Mouse (Mus musculus) stomach, postnatal 0 days (tissue): ENCODE results near the gene Zfp366. TPM values are rescaled to one million over a fixed set of nuclear protein-coding genes. Genes with fewer than 3 reads are reported as not detected.

Source experiments
- ATAC-seq: fragments of 200-750 bp; cut with Nextera tagmentation; 2 replicates; pipeline ENCODE4 v1.8.0; 2017; ENCODE audit not compliant: low FRiP score, low TSS enrichment
- DNase-seq: peaks from one replicate; pipeline ENCODE4 v3.0.0-alpha.2; 2016; ENCODE audit warnings: low spot score
- H3K27ac ChIP-seq: fragments of 300-500 bp; sonication (generic); replicated peaks from 2 replicates; pipeline ENCODE4 v1.5.1; 2014; ENCODE audit warnings: mild to moderate bottlenecking, control low read depth
- H3K27me3 ChIP-seq: fragments of 300-500 bp; sonication (generic); 2 replicates; pipeline ENCODE4 v1.6.1; 2014; ENCODE audit warnings: low read length; ENCODE audit not compliant: control insufficient read depth, insufficient read depth
- H3K36me3 ChIP-seq: fragments of 300-500 bp; sonication (generic); 2 replicates; pipeline ENCODE4 v1.6.1; 2014; ENCODE audit warnings: low read length, mixed read lengths; ENCODE audit not compliant: control insufficient read depth, insufficient read depth
- H3K4me1 ChIP-seq: fragments of 300-500 bp; sonication (generic); replicated peaks from 2 replicates; pipeline ENCODE4 v1.6.1; 2014; ENCODE audit warnings: antibody characterized with exemption; ENCODE audit not compliant: control insufficient read depth, insufficient read depth
- H3K4me2 ChIP-seq: fragments of 300-500 bp; sonication (generic); replicated peaks from 2 replicates; pipeline ENCODE4 v1.6.1; 2014; ENCODE audit warnings: low read depth, mild to moderate bottlenecking, control low read depth, moderate library complexity
- H3K4me3 ChIP-seq: fragments of 300-500 bp; sonication (generic); 2 replicates; pipeline ENCODE4 v1.5.1; 2014; ENCODE audit warnings: low read depth, low read length, control low read depth
- H3K9ac ChIP-seq: fragments of 300-500 bp; sonication (generic); 2 replicates; pipeline ENCODE4 v1.6.1; 2014; ENCODE audit warnings: mild to moderate bottlenecking, low read length, control low read depth, mixed read lengths
- H3K9me3 ChIP-seq: fragments of 300-500 bp; sonication (generic); 2 replicates; pipeline ENCODE4 v1.6.1; 2016; ENCODE audit warnings: low read length; ENCODE audit not compliant: control insufficient read depth
- CTCF ChIP-seq: IDR thresholded peaks from 2 replicates; pipeline ENCODE4 v1.5.1; 2016; ENCODE audit warnings: antibody characterized with exemption, low read depth, mild to moderate bottlenecking, moderate library complexity
- EP300 ChIP-seq: optimal IDR thresholded peaks from 2 replicates; pipeline ENCODE3; 2016; ENCODE audit warnings: antibody characterized with exemption
- WGBS: fragments of 180-500 bp; shearing (Covaris S2); extraction: QIAGEN DNeasy Blood & Tissue Kit; methylation state at CpG from one replicate; pipeline ENCODE4 v1.1.7; 2014; 5-methylcytosine and 5-hydroxymethylcytosine counted together
- polyA plus RNA-seq: library from polyadenylated mRNA; unstranded; fragments of >200 nt; fragmentation: Nextera tagmentation; extraction: Ambion mirVana; gene quantifications from 2 replicates; pipeline ENCODE4 v1.2.1, GENCODE M21; 2015

The Zfp366 gene
- 0.25 and 0.33 TPM in 2 replicates for polyA plus RNA-seq

DNA sequence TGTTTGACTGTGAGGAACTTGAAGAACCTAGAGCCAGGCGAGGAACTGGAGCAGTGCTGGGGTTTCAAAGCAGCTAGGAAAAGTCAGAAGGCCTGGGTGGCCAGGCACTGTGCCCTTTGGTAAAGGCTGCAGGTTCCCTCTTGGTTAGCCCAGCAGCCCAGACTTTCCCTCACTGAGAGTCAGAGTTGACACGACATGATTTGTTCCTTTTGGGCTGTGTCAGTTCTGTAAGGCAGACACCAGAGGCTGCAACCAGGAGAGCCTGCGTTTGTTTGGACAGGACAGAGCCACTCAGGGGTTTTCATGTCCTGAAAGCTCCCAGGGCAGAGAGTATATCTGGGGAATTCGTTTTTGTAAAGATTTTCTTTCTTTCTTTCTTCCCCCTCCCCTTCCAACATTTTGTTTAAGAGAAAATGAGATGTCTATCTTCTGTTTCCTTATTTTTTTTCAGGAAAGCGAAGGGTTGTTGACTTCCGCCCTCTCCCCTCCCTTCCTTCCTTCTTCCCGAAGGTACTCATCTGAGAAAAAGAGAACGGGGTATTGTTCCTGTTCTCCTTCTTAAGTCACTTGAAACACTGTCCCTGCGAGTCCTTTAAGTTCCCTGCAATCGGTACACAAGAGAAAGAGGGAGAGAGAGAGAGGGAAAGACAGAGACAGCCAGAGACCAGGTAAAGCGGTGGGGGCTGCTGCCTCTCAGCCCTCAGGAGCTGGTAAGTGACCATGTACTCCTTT lies at the start of gene Zfp366:
Zfp366 (plus strand) TSS at position 669 of the 732 bp plus-strand sequence.
- Histone ChIP-seq H3K36me3 (no peaks in the 10 kb centered on the region), H3K4me3 (no peak within 1 kb of the TSS), H3K4me1 (no peaks in the 10 kb centered on the region; the same call in 1 of the 2 replicates), H3K27ac (0 out of 2 replicates have a peak within 1 kb of the TSS, but pooled peaks have one; percentile 14), H3K27me3 (no peaks in the 10 kb centered on the region), H3K9me3 (no peaks in the 10 kb centered on the region), H3K9ac (no peak within 1 kb of the TSS), H3K4me2 (no peak within 1 kb of the TSS)
- ATAC-seq (no peak), DNase-seq (no peak)
- WGBS = 43% methylated on average over 11 of the region's 11 CpGs
- TF ChIP-seq CTCF (no peak), EP300 (no peak)

DNA sequence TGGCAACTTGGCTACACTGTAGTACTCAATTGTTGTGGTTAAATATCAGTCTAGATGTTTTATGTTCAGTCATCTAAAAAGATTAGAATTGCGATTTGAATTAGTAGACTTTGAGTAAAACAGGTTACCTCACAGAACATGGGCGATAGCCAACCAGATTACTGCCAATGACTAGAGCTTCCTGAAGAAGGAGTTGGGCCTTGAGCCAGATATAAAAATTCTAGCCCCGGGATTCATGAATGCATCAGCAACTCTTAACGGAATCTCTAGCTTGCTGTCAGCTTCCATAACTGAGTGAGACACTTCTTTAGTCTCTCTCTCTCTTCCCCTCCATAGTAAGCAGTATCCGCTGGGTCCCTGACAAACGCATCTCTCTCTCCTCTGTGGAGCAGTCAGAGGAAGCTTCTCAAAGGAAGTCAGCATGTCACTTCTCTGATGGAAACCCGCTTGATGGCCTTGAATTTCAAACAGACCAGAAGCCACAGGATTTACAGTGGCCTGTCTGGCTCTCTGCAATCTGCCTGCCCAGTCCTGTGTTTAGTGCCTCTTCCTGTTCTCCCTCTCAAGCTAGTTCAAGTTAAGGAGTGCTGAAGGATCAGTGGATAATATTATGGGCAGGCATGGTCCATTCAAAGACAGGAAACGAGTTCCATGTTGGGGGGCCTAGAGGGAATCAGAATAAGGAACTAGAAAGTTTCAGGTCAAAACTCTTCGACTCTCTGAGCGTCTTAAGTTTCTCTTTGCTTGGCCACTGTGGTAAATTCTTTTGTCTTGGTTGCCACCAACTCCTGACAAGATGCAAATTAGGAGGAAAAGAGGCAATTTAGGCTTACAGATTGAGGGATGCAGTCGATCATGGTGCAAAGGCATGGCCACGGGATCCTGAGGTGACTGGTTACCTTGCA lies 46.0 kb upstream of the Zfp366 start:
- no peak for DNase-seq
- no peaks in the 10 kb centered on the region for H3K9me3 ChIP-seq
- no peak for ATAC-seq
- WGBS = 77% methylated on average over 12 of the region's 12 CpGs
- no peak overlapping the region for H3K9ac ChIP-seq
- H3K4me2 ChIP-seq = no peak overlapping the region
- no peak overlapping the region for H3K4me3 ChIP-seq
- no peaks in the 10 kb centered on the region for H3K36me3 ChIP-seq
- TF ChIP-seq EP300 (no peak), CTCF (no peak)
- H3K27ac ChIP-seq = no peak overlapping the region
- no peaks in the 10 kb centered on the region for H3K4me1 ChIP-seq
- H3K27me3 ChIP-seq = no peaks in the 10 kb centered on the region

DNA sequence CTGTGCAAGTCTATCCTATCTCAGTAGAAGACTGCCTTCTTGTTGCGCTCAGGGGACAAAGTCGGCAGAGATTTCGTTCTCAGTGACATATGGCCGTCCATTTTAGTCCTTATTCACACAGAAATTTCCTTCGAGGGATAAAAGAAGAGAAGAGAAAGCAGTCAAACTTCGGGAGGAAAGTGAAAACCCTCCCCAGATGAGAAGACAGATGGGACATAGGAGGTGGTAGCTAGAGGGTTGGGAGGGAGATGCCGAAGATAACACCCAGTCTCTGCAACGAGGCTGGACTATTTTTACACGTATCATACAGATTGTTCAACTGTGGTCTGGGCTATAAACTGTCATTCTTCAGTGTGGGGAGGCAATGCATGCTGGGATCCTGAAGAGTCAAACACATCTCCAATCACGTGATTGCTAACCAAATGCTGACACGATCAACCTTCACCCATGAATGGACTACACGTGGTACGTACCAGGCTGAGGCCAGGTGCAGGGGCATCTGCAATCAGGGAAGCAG lies 38.2 kb upstream of the Zfp366 start:
- no peak for ATAC-seq
- no peaks in the 10 kb centered on the region for H3K27me3 ChIP-seq
- H3K4me3 ChIP-seq = no peak overlapping the region
- TF ChIP-seq CTCF = no peak
- no peak for TF ChIP-seq EP300
- H3K9ac ChIP-seq = no peak overlapping the region
- no peak for DNase-seq
- H3K36me3 ChIP-seq = no peaks in the 10 kb centered on the region
- H3K27ac ChIP-seq = no peak overlapping the region
- no peak overlapping the region for H3K4me2 ChIP-seq
- H3K9me3 ChIP-seq = no peaks in the 10 kb centered on the region
- WGBS = 68% methylated on average over 13 of the region's 13 CpGs
- H3K4me1 ChIP-seq = no peaks in the 10 kb centered on the region

DNA sequence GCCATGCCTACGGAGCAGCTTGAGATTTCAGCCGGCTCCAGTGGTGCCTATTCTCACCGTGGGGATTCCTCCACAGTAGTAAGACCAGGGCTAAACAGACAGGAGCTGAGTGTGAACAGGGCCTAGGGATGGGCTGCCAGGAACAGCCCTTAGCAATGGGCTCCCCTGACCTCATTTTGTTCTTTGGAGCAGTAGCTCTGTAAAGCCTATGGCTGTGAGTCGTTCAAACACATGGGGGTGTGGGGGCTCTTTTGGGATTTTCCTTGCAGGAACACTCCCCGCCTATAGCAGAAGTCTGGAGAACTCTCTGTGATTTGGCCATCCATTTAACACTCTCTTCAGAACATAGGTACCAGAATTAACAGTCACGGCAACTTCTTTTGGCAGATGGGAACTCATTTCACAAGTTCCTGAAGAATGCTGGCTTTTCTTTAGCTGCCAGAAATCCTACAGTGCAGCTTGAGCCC lies 36.9 kb upstream of the Zfp366 start:
- Histone ChIP-seq H3K27ac (no peak overlapping the region), H3K4me2 (no peak overlapping the region), H3K4me3 (no peak overlapping the region), H3K27me3 (no peaks in the 10 kb centered on the region), H3K9me3 (no peaks in the 10 kb centered on the region), H3K36me3 (no peaks in the 10 kb centered on the region), H3K9ac (no peak overlapping the region), H3K4me1 (peaks cover 2% of the 10 kb centered on the region; the same call in 1 of the 2 replicates)
- TF ChIP-seq CTCF (no peak), EP300 (no peak)
- ATAC-seq (no peak), DNase-seq (no peak)
- WGBS = 54% methylated on average over 6 of the region's 6 CpGs

DNA sequence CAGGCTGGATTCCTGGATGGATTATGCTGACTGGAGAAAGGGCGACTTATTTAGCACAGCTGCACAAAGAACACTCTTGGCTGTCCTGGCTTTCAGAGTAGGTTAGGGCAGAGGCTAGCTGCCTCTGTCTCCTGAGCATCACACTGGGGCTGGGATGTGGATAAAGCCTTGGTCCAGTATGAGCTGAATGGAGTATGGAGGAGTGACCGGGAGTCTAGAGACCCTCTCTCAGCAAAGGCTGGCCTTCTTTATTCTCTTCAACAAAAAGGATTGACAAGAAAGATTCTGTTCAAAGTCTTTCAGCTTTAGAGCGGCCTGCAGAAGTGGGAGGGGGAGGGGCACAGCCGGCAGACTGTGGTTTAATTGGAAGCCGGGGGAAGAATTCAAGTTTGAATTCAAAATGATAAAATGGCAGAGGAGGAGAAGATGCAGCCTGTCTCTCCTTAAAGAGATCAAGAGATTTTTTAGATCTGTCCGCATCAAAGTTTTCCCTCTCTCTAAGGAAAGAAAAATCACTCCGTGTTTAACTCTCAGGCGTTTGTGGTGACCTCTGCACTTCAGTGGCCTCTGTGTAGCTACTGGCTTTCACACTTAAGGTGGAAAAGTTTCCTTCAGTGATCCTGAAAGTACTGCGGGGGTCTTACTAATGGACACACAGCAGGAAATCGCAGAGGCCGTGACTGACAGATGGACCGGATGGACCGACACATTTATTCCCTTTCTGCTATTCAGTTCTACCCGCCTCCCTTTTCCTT lies 34.9 kb upstream of the Zfp366 start:
- DNase-seq = no peak
- no peak for ATAC-seq
- Histone ChIP-seq H3K4me3 (no peak overlapping the region), H3K9ac (no peak overlapping the region), H3K27ac (no peak overlapping the region), H3K27me3 (no peaks in the 10 kb centered on the region), H3K4me1 (peaks cover 2% of the 10 kb centered on the region; the same call in 1 of the 2 replicates), H3K36me3 (no peaks in the 10 kb centered on the region), H3K4me2 (no peak overlapping the region), H3K9me3 (no peaks in the 10 kb centered on the region)
- 78% methylated on average over 14 of the region's 14 CpGs for WGBS
- TF ChIP-seq EP300 (no peak), CTCF (no peak)
